Mouse (Mus musculus) heart, embryonic 14.5 days (tissue): ENCODE measurements around the gene Ap1s3. TPM values are rescaled to one million over a fixed set of nuclear protein-coding genes. Genes with fewer than 3 reads are reported as not detected.

ENCODE experiments used
- ATAC-seq: fragments of 200-750 bp; cut with Nextera tagmentation; 2 replicates; pipeline ENCODE4 v1.8.0; 2017; ENCODE audit warnings: low read depth, moderate TSS enrichment; ENCODE audit not compliant: insufficient number of reproducible peaks, insufficient read depth, low FRiP score
- H3K27ac ChIP-seq, 2 experiments: fragments of 200-500 bp in 1 of 2; fragments of 300-500 bp in 1 of 2; sonication (generic) in 1 of 2; replicated peaks in 1 of 2; 2 replicates each; pipeline ENCODE4 v1.5.1; 2012 to 2014; ENCODE audit warnings: low read depth in 2 of 2, low read length in 2 of 2, control low read depth in 1 of 2, mild to moderate bottlenecking in 1 of 2, mixed read lengths in 1 of 2; ENCODE audit not compliant: control insufficient read depth in 1 of 2, insufficient read depth in 1 of 2
- H3K27me3 ChIP-seq: fragments of 300-500 bp; sonication (generic); 2 replicates; pipeline ENCODE4 v1.6.1; 2014; ENCODE audit warnings: mild to moderate bottlenecking, low read length, control low read depth; ENCODE audit not compliant: control insufficient read depth, insufficient read depth
- H3K36me3 ChIP-seq: fragments of 300-500 bp; sonication (generic); 2 replicates; pipeline ENCODE4 v1.6.1; 2014; ENCODE audit warnings: mild to moderate bottlenecking, control low read depth, low read length, mixed read lengths; ENCODE audit not compliant: control insufficient read depth, insufficient read depth
- H3K4me1 ChIP-seq, 2 experiments: fragments of 200-500 bp in 1 of 2; fragments of 300-500 bp in 1 of 2; sonication (generic) in 1 of 2; 2 replicates each; pipeline ENCODE4 v1.6.1; 2012 to 2014; ENCODE audit warnings: low read length in 2 of 2, control low read depth in 1 of 2, mixed read lengths in 1 of 2; ENCODE audit not compliant: control insufficient read depth in 2 of 2, insufficient read depth in 2 of 2
- H3K4me2 ChIP-seq: fragments of 300-500 bp; sonication (generic); 2 replicates; pipeline ENCODE4 v1.6.1; 2014; ENCODE audit warnings: mild to moderate bottlenecking, low read length
- H3K4me3 ChIP-seq, 2 experiments: fragments of 200-500 bp in 1 of 2; fragments of 300-500 bp in 1 of 2; sonication (generic) in 1 of 2; 2 replicates each; pipeline ENCODE4 v1.5.1; 2012 to 2014; ENCODE audit warnings: low read length in 2 of 2, mild to moderate bottlenecking in 2 of 2, control low read depth in 1 of 2, low read depth in 1 of 2, moderate library complexity in 1 of 2; ENCODE audit not compliant: control insufficient read depth in 1 of 2, insufficient read depth in 1 of 2
- H3K9ac ChIP-seq: fragments of 300-500 bp; sonication (generic); 2 replicates; pipeline ENCODE4 v1.6.1; 2014; ENCODE audit warnings: mild to moderate bottlenecking, low read length
- H3K9me3 ChIP-seq: fragments of 300-500 bp; sonication (generic); 2 replicates; pipeline ENCODE4 v1.6.1; 2016; ENCODE audit warnings: low read length, control low read depth; ENCODE audit not compliant: control insufficient read depth
- WGBS: fragments of 180-500 bp; shearing (Covaris S2); extraction: QIAGEN DNeasy Blood & Tissue Kit; methylation state at CpG from one replicate; pipeline ENCODE4 v1.1.7; 2014; 5-methylcytosine and 5-hydroxymethylcytosine counted together
- polyA plus RNA-seq: library from polyadenylated mRNA; unstranded; fragments of >200 nt; fragmentation: Nextera tagmentation; extraction: Ambion mirVana; gene quantifications from 2 replicates; pipeline ENCODE4 v1.2.1, GENCODE M21; 2014

Gene Ap1s3
- polyA plus RNA-seq: 0.70 and 0.74 TPM in 2 replicates

DNA sequence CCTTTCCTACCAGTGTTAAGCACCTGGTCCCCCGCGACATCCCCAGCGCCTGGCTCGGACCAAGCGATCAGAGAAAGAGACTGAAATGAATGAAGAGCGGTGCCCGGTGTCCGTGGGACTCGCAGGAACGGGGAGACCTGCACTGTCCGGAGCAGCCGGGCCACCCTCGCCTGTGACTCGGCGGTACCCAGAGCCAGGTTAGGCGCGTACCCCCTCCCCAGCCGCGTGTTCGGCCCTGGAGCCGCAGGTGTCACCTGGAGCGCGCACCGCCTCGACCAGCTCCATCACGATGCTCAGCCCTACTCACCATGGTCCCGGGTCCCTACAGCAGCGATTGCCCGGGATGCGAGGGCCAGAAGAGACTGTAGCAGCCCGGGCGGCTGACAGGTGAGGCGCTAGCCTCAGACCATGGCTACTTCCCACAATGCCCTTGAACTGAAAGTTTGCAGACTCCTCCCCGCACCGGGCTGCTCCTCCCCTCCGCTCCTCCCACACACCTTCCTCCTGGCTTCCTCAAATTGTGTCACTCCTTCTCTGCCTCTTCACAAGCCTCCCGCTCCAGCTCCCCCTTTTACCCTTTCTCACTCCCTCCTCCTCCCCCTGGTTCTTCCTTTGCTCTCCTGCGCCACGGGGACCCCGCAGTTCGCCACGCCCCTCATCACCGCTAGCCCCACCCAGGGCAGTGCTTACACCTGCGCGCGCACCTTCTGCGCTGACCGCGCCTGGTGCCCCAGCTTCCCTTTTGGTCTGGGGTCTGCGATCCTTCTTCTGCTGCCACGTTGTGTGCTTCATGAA is at the start of gene Ap1s3:
Ap1s3 (minus strand) TSS at position 430 of the 795 bp plus-strand sequence.
- Histone ChIP-seq H3K4me3 (peak within 1 kb of the TSS; percentile 51 to 66), H3K27ac (no peak within 1 kb of the TSS), H3K36me3 (no peaks in the 10 kb centered on the region), H3K9me3 (no peaks in the 10 kb centered on the region), H3K4me2 (peak within 1 kb of the TSS; percentile 96), H3K27me3 (peaks cover 25% of the 10 kb centered on the region), H3K9ac (peak within 1 kb of the TSS; percentile 74), H3K4me1 (peaks cover 3 to 10% of the 10 kb centered on the region in 2 experiments)
- under 1% methylated on average over 50 of the region's 51 CpGs for WGBS
- ATAC-seq: peak; percentile 60

GRCm38 (mm10) chr1:79714152-79714923 is 42.6 kb upstream of the Ap1s3 start:
- Histone ChIP-seq H3K9me3 (no peaks in the 10 kb centered on the region), H3K4me1 (peaks cover 0 to 6% of the 10 kb centered on the region in 2 experiments; a peak in 2 of 4 replicates), H3K36me3 (peaks cover 33% of the 10 kb centered on the region), H3K4me3 (no peak overlapping the region), H3K9ac (no peak overlapping the region), H3K27me3 (no peaks in the 10 kb centered on the region), H3K27ac (no peak overlapping the region), H3K4me2 (no peak overlapping the region)
- WGBS: 86% methylated on average over 13 of the region's 13 CpGs
- ATAC-seq: no peak

DNA sequence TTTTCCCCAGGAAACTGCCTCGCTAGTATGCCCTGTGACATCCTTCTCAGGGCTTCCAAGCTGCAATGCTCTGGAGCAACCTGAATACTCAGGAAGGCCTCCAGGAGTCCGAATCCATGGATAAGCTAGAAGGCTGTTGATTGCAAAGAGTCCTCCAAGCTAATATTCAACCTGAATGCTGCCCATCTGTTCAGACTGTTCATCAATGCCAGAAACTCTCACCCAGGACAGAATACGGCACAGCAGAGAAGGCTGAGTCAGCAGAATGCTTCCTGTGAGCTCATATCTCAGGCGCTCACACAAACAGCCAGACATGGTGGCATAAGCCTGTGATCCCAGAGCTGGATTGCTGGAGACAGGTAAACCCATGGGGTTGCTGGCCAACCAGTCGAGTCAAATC is 41.3 kb upstream of the Ap1s3 start:
- WGBS: 81% methylated on average over 5 of the region's 5 CpGs
- Histone ChIP-seq H3K36me3 (peaks cover 38% of the 10 kb centered on the region), H3K4me1 (peaks cover 0 to 6% of the 10 kb centered on the region in 2 experiments; a peak in 2 of 4 replicates), H3K27me3 (no peaks in the 10 kb centered on the region), H3K4me3 (no peak overlapping the region), H3K27ac (no peak overlapping the region), H3K9ac (no peak overlapping the region), H3K4me2 (no peak overlapping the region), H3K9me3 (no peaks in the 10 kb centered on the region)
- no peak for ATAC-seq

DNA sequence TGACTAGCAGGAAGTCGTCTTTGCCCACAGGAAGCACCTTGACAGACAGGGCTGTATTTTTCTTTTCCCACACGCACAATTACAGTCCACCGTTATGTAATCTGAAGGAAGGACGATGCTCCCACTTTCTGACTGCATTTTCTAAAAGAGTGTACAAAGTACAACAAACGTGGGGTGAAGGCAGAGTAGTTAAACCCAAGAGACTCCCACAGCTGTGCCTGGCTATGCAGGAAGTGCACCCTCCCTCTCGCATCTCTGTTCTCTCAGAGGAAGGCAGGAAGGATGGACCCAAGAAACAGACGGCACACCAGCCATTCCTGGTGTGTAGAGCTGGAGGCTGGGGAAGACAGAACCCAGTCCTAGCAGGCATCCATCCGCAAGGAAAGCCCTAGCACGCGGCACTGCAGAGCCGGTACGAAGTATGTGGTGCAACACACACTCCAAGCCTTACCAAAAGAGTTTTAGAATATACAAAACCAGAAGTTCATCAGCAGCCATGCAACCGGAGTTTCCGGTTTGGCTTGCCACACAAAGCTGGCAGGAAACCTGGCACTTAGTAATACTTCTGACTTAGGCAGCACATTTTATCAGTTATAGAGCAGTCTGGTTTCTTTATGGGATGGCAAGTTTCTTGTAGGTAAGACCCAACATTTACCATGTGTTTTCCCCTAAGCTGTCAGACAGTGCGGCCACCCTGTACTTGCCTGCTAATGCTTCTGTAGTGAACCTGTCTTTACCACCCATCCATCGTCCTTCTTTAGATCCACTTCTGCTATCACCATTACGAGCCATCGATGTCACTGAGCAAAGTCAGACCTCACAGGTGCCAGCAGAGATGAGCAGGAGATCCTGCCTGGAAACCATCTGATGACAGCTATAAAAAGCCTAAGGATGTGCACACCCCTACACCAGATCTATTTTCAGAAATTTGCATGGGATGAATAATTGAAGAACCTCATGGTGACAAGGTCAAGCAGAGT is 39.7 kb upstream of the Ap1s3 start:
- H3K4me1 ChIP-seq: peaks cover 0 to 6% of the 10 kb centered on the region in 2 experiments; a peak in 2 of 4 replicates
- H3K27ac ChIP-seq: peak overlapping the region; percentile 37 to 41
- H3K4me3 ChIP-seq: no peak overlapping the region
- no peak overlapping the region for H3K9ac ChIP-seq
- ATAC-seq: no peak
- H3K9me3 ChIP-seq: no peaks in the 10 kb centered on the region
- no peak overlapping the region for H3K4me2 ChIP-seq
- peaks cover 43% of the 10 kb centered on the region for H3K36me3 ChIP-seq
- no peaks in the 10 kb centered on the region for H3K27me3 ChIP-seq
- 67% methylated on average over 18 of the region's 18 CpGs for WGBS

GRCm38 (mm10) chr1:79710678-79711077 is 38.9 kb upstream of the Ap1s3 start:
- peaks cover 0 to 6% of the 10 kb centered on the region in 2 experiments; a peak in 2 of 4 replicates for H3K4me1 ChIP-seq
- H3K27ac ChIP-seq: no peak overlapping the region
- H3K9me3 ChIP-seq: no peaks in the 10 kb centered on the region
- no peak overlapping the region for H3K4me3 ChIP-seq
- no peak for ATAC-seq
- H3K4me2 ChIP-seq: no peak overlapping the region
- H3K36me3 ChIP-seq: peaks cover 51% of the 10 kb centered on the region
- no peak overlapping the region for H3K9ac ChIP-seq
- H3K27me3 ChIP-seq: no peaks in the 10 kb centered on the region
- WGBS: 49% methylated on average over 4 of the region's 4 CpGs

DNA sequence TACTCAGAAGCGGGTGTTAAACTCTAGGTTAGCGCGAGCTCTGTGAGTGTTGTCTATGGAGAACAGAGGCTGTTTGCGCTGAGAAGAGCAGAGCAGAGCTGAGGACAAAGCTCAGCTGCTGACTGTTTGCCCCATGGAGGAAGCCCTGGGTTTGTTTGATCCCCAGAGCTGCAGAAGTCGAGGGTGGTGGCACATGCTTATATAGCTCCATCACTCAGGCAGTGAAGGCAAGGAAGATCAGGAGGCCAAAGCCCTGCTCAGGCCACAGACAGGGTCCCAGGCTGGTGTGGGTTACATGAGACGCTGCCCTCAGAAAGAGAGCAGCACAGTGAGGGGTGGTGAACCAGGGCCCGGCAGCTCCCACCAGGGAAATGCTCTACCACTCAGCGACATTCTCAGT is 38.4 kb upstream of the Ap1s3 start:
- no peak for ATAC-seq
- Histone ChIP-seq H3K4me3 (no peak overlapping the region), H3K27ac (no peak overlapping the region), H3K36me3 (peaks cover 53% of the 10 kb centered on the region), H3K4me1 (peaks cover 0 to 6% of the 10 kb centered on the region in 2 experiments; a peak in 2 of 4 replicates), H3K27me3 (no peaks in the 10 kb centered on the region), H3K4me2 (no peak overlapping the region), H3K9me3 (no peaks in the 10 kb centered on the region), H3K9ac (no peak overlapping the region)
- 82% methylated on average over 8 of the region's 8 CpGs for WGBS

DNA sequence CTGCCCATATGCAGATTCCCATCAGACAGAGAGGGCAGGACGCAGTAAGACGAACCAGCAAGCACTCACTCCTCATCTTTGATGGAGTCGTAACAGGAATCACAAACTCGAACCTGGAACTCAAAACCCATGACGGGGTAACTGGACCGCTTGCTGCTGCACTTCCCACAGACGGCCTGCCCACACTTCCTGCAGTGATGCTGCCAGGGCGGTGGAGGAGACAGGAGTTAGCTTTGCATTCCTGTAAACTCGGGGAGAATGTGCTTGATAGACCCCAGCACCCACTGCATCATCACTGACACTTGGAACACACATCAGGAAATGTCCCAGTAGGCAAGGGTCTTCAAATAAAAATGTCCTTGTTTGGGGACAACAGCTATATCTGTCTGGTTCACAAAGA is 35.6 kb upstream of the Ap1s3 start:
- Histone ChIP-seq H3K36me3 (peaks cover 48% of the 10 kb centered on the region), H3K9me3 (no peaks in the 10 kb centered on the region), H3K4me2 (no peak overlapping the region), H3K9ac (no peak overlapping the region), H3K27ac (no peak overlapping the region), H3K27me3 (no peaks in the 10 kb centered on the region), H3K4me1 (peaks cover 0 to 6% of the 10 kb centered on the region in 2 experiments; a peak in 2 of 4 replicates), H3K4me3 (no peak overlapping the region)
- no peak for ATAC-seq
- WGBS: 81% methylated on average over 9 of the region's 9 CpGs
